Mouse (Mus musculus) liver, embryonic 15.5 days (tissue): ENCODE data around the gene Prrt3. TPM values are rescaled to one million over a fixed set of nuclear protein-coding genes. Genes with fewer than 3 reads are reported as not detected.

Experiments used
- microRNA-seq: library from miRNA; unstranded; fragments of <30 nt; microRNA quantifications from one replicate; pipeline ENCODE4, GENCODE M21; 2016
- polyA plus RNA-seq: library from polyadenylated mRNA; unstranded; fragments of >200 nt; fragmentation: Nextera tagmentation; extraction: Ambion mirVana; gene quantifications from 2 replicates; pipeline ENCODE4 v1.2.1, GENCODE M21; 2015

Gene Prrt3
- polyA plus RNA-seq, 1 experiment from 2014 or later = 0.03 TPM

Small RNAs within 50 kb of the gene (microRNA-seq; reads per million reads assigned to microRNA genes)
- not detected for gene Gm23365

Other genes with a start within 250 kb of the Prrt3 start
- gene Cpne9, start 219.6 kb downstream of the Prrt3 start, polyA plus RNA-seq = not detected in 2 replicates
- gene Brpf1, start 194.8 kb downstream of the Prrt3 start, polyA plus RNA-seq = 7.8 and 10.3 TPM in 2 replicates
- gene Ogg1, start 175.0 kb downstream of the Prrt3 start, polyA plus RNA-seq = 5.2 and 5.4 TPM in 2 replicates
- gene Camk1, start 157.9 kb downstream of the Prrt3 start, polyA plus RNA-seq = 18.2 and 21.1 TPM in 2 replicates
- 17.8 and 18.7 TPM in 2 replicates for gene Tada3, start 124.0 kb downstream of the Prrt3 start, polyA plus RNA-seq
- gene Arpc4, start 123.8 kb downstream of the Prrt3 start, polyA plus RNA-seq = 188 and 202 TPM in 2 replicates
- gene Ttll3, start 112.7 kb downstream of the Prrt3 start, polyA plus RNA-seq = 0.98 and 1.3 TPM in 2 replicates
- 11.8 and 16.5 TPM in 2 replicates for gene Rpusd3, start 82.6 kb downstream of the Prrt3 start, polyA plus RNA-seq
- not detected in 2 replicates for gene Cidec, start 66.2 kb downstream of the Prrt3 start, polyA plus RNA-seq
- 31.7 and 33.1 TPM in 2 replicates for gene Jagn1, start 59.4 kb downstream of the Prrt3 start, polyA plus RNA-seq
- gene Il17re, start 43.4 kb downstream of the Prrt3 start, polyA plus RNA-seq = 0.09 and 0.33 TPM in 2 replicates
- gene Il17rc, start 30.5 kb downstream of the Prrt3 start, polyA plus RNA-seq = 9.1 and 12.0 TPM in 2 replicates
- gene Creld1, start 18.6 kb downstream of the Prrt3 start, polyA plus RNA-seq = 7.1 and 7.6 TPM in 2 replicates
- 40.9 and 41.2 TPM in 2 replicates for gene Emc3, start 29.7 kb upstream of the Prrt3 start, polyA plus RNA-seq
- 7.5 and 8.4 TPM in 2 replicates for gene Fancd2, start 29.8 kb upstream of the Prrt3 start, polyA plus RNA-seq
- gene Fancd2os, start 98.8 kb upstream of the Prrt3 start, polyA plus RNA-seq = not detected in 2 replicates
- gene Brk1, start 102.8 kb upstream of the Prrt3 start, polyA plus RNA-seq = 79.4 and 80.7 TPM in 2 replicates
- gene Vhl, start 122.0 kb upstream of the Prrt3 start, polyA plus RNA-seq = 8.7 and 10.8 TPM in 2 replicates
- gene Irak2, start 136.5 kb upstream of the Prrt3 start, polyA plus RNA-seq = 11.9 and 13.5 TPM in 2 replicates
- gene Tatdn2, start 195.1 kb upstream of the Prrt3 start, polyA plus RNA-seq = 0.77 and 0.83 TPM in 2 replicates
- 0.17 TPM in 1 of 2 replicates, not detected in the other for gene Ghrl, start 217.9 kb upstream of the Prrt3 start, polyA plus RNA-seq
- gene Sec13, start 238.8 kb upstream of the Prrt3 start, polyA plus RNA-seq = 117 TPM in 2 replicates